Mouse (Mus musculus) erythroblast, embryonic 14.5 days (primary cell): ENCODE data around the gene Ccdc162.

Source experiments
- GATA1 ChIP-seq: IDR thresholded peaks from 2 replicates; pipeline ENCODE4 v1.6.1; 2012; ENCODE audit warnings: low read length, inconsistent platforms, mixed read lengths
- TAL1 ChIP-seq: IDR thresholded peaks from 3 replicates; pipeline ENCODE4 v1.6.1; 2012; ENCODE audit warnings: low read length, inconsistent platforms, mixed read lengths

DNA sequence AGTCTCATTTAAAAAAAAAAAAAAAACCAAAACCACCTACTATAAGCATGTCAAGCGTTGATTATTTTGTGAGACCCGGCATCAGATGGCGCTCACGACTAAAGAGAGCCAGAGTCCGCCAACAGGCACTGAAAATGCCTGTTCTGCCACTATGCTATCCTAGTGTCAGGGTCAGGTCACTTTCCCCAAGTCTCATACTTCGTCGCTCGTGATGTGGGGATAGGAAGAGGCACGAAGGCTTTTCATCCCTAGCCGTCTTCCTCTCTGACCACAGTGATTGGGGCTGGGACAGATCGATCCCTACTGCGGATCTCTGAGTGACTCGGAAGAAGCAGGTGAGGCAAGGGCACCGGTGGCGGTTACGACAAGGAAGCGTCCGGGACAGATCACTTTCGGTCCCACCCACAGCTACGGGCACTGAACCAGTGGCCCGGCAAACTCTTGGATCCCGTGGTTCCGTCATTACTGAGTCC, 197.9 kb downstream of the Ccdc162 start:
- TF ChIP-seq TAL1 (no peak), GATA1 (no peak)
